Mouse (Mus musculus): Measurements from ENCODE around the gene Rbmx2.

Gene Rbmx2

GRCm38 (mm10) chrX:48694864-48695371 is at the start of gene Rbmx2:
TSS of gene Rbmx2 (plus strand) at chrX:48695004.
- DNase-seq (ENCODE audit: low spot score): peak; percentile 87

- DNase-seq (ENCODE audit: low spot score): no peak
Observed at GRCm38 (mm10) chrX:48666807-48667206, 28.0 kb upstream of the Rbmx2 start.

GRCm38 (mm10) chrX:48669588-48669987 is 25.2 kb upstream of the Rbmx2 start:
- DNase-seq (ENCODE audit: low spot score): no peak

- no peak for DNase-seq (ENCODE audit: low spot score)
Observed at GRCm38 (mm10) chrX:48671714-48672113, 23.1 kb upstream of the Rbmx2 start.

- DNase-seq (ENCODE audit: low spot score): no peak
Observed at GRCm38 (mm10) chrX:48674171-48674570, 20.6 kb upstream of the Rbmx2 start, which contains the start of gene Gpr119. TSS of gene Gpr119 (minus strand) at chrX:48674478.

- no peak for DNase-seq (ENCODE audit: low spot score)
Observed at GRCm38 (mm10) chrX:48683451-48683850, 11.4 kb upstream of the Rbmx2 start.

- DNase-seq (ENCODE audit: low spot score): no peak
Observed at GRCm38 (mm10) chrX:48683857-48684256, 10.9 kb upstream of the Rbmx2 start.

- DNase-seq (ENCODE audit: low spot score): no peak
Observed at GRCm38 (mm10) chrX:48694460-48694859, 344 bp upstream of the Rbmx2 start.

DNA sequence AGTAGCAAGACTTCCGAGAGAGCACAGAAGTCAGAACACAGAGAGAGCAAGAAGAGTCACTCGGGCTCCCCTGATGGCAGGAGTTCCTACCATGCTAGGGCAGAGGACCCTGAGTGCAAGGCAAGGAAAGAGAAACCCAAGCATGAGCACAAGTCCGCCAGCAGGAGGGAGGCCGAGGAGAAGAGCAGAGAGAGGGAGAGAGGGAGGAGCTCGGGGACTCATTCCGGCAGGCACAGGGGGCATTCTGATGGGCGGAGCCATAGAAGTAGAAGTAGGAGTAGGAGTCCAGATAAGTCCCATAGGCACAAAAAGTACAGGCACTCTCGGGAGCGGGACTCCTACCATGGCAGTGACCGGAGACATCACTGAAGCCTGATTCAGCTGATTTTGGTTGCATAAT is 14.9 kb downstream of the Rbmx2 start:
- no peak for DNase-seq (ENCODE audit: low spot score)

GRCm38 (mm10) chrX:48712846-48713245 is 18.0 kb downstream of the Rbmx2 start:
- no peak for DNase-seq (ENCODE audit: low spot score)

- no peak for DNase-seq (ENCODE audit: low spot score)
Observed at GRCm38 (mm10) chrX:48754710-48755283, 60.0 kb downstream of the Rbmx2 start.

Data from yolk sac, embryonic 10.5 days (tissue).